Mouse (Mus musculus) gastrocnemius, postnatal 36 days (tissue): ENCODE data around the gene Il11ra1. TPM values are rescaled to one million over a fixed set of nuclear protein-coding genes. Genes with fewer than 3 reads are reported as not detected.
"Not testable (repeated sequence)": the region's sequence is repeated elsewhere in the genome, so short reads cannot be mapped to it uniquely, and the experiment has no call there.

Source experiments
- DNase-seq, 2 experiments: peaks; one replicate each; pipeline ENCODE4 v3.0.0; 2022
- intact Hi-C: fragments of 180-260 bp; cut with DNase I; formaldehyde crosslinking; loops from one replicate; pipeline ENCODE4 v1.15.1; 2025
- total RNA-seq, 2 experiments: library from RNA; stranded (reverse); gene quantifications; 2 replicates each; pipeline ENCODE4 v1.2.3; 2021

Il11ra1 gene
- total RNA-seq, 2 experiments from 2014 or later, result 30.8 to 41.2 TPM

GRCm38 (mm10) chr4:41739260-41739659, 39.5 kb downstream of the Il11ra1 start:
- no peak for DNase-seq
- intact Hi-C loops, result no loop called here

GRCm38 (mm10) chr4:41740380-41741157, 40.8 kb downstream of the Il11ra1 start:
- peak in 1 of 2 experiments; percentile 48 for DNase-seq
- intact Hi-C loops, result no loop called here

- intact Hi-C loops, result no loop called here
- DNase-seq, result peak; percentile 88
These were observed 41.4 kb downstream of the Il11ra1 start for GRCm38 (mm10) chr4:41741158-41741560.

- DNase-seq, result no peak
- intact Hi-C loops, result no loop called here
These were observed 44.3 kb downstream of the Il11ra1 start for GRCm38 (mm10) chr4:41744131-41744530.

GRCm38 (mm10) chr4:41745021-41745420, 45.2 kb downstream of the Il11ra1 start:
- DNase-seq, result no peak
- intact Hi-C loops, result no loop called here

GRCm38 (mm10) chr4:41754797-41755337, 55.1 kb downstream of the Il11ra1 start, which contains the start of gene Galt:
TSS of gene Galt (plus strand) at chr4:41755228.
- DNase-seq, result no peak
- intact Hi-C loops, result no loop called here

- intact Hi-C loops, result no loop called here
- DNase-seq, result peak; percentile 82
These were observed 55.8 kb downstream of the Il11ra1 start, which contains the start of gene Sigmar1 for GRCm38 (mm10) chr4:41755338-41756305. TSS of gene Sigmar1 (minus strand) at chr4:41756157.

- intact Hi-C loops, result no loop called here
- DNase-seq, result no peak
These were observed 56.7 kb downstream of the Il11ra1 start for GRCm38 (mm10) chr4:41756440-41756839.

GRCm38 (mm10) chr4:41757321-41757720, 57.5 kb downstream of the Il11ra1 start:
- no peak for DNase-seq

GRCm38 (mm10) chr4:41758021-41758420, 58.2 kb downstream of the Il11ra1 start:
- intact Hi-C loops, result no loop called here
- no peak for DNase-seq

More at GRCm38 (mm10) chr4:41757321-41757720, 57.5 kb downstream of the Il11ra1 start:
- intact Hi-C loops, result no loop called here

GRCm38 (mm10) chr4:41758701-41759100, 58.9 kb downstream of the Il11ra1 start:
- intact Hi-C loops, result no loop called here
- no peak for DNase-seq

GRCm38 (mm10) chr4:41759206-41759605, 59.4 kb downstream of the Il11ra1 start:
- DNase-seq, result no peak
- intact Hi-C loops, result no loop called here

- no peak for DNase-seq
- intact Hi-C loops, result no loop called here
These were observed 60.0 kb downstream of the Il11ra1 start for GRCm38 (mm10) chr4:41759656-41760287.

GRCm38 (mm10) chr4:41760288-41760721, 60.5 kb downstream of the Il11ra1 start:
- DNase-seq, result peak; percentile 86 to 92
- intact Hi-C loops, result no loop called here

GRCm38 (mm10) chr4:41760911-41761310, 61.1 kb downstream of the Il11ra1 start:
- intact Hi-C loops, result no loop called here
- no peak for DNase-seq

- intact Hi-C loops, result no loop called here
- DNase-seq, result no peak
These were observed 61.9 kb downstream of the Il11ra1 start for GRCm38 (mm10) chr4:41761680-41762079.

- DNase-seq, result no peak
- intact Hi-C loops, result no loop called here
These were observed 62.4 kb downstream of the Il11ra1 start for GRCm38 (mm10) chr4:41762099-41762687.

GRCm38 (mm10) chr4:41762688-41763114, 62.9 kb downstream of the Il11ra1 start:
- intact Hi-C loops, result not testable (repeated sequence)
- peak; percentile 77 to 88 for DNase-seq

- intact Hi-C loops, DNase-seq: not testable (repeated sequence)
These were observed 63.4 kb downstream of the Il11ra1 start for GRCm38 (mm10) chr4:41763176-41763575.

- DNase-seq, intact Hi-C loops: not testable (repeated sequence)
These were observed 67.5 kb downstream of the Il11ra1 start for GRCm38 (mm10) chr4:41767301-41767700.
